ENCODE assay signal across 33 mouse cellular contexts in genomic region chr1:93082121-93082520, GRCm38 (mm10). TPM values are rescaled to one million over a fixed set of nuclear protein-coding genes. Genes with fewer than 3 reads are reported as not detected.
A peak's percentile ranks its signal among the peaks of the same experiment; 100 is the strongest.
DNase-seq lines count a peak whose midpoint lies in the region; ATAC-seq lines count a peak whose summit lies in the region.
"Had no signal": no experiment of that assay in that cellular context is flagged by ENCODE, and none has a peak within 500 bp of the region (broad histone marks: within the 10 kb centered on the region; RNA-seq: fewer than 3 reads in every experiment).

No protein-coding gene starts in this region.

- 80% methylated on average over 8 of the region's 8 CpGs for WGBS in forebrain, embryonic 12.5 days
- 81% methylated on average over 8 of the region's 8 CpGs for WGBS in forebrain, embryonic 11.5 days
- 49% methylated on average over 8 of the region's 8 CpGs for WGBS in kidney, embryonic 15.5 days

- no peaks in the 10 kb centered on the region for H3K27me3 ChIP-seq in forebrain, embryonic 12.5 days
- H3K27me3 ChIP-seq in forebrain, embryonic 11.5 days (ENCODE audit: control insufficient read depth, insufficient read depth, low read length) = no peaks in the 10 kb centered on the region
- no peaks in the 10 kb centered on the region for H3K27me3 ChIP-seq in kidney, embryonic 15.5 days
- H3K27me3 ChIP-seq: embryonic facial prominence, embryonic 12.5 days; embryonic facial prominence, embryonic 15.5 days; heart, embryonic 12.5 days; heart, embryonic 15.5 days; hindbrain, embryonic 13.5 days; intestine, embryonic 15.5 days had no signal

- no peak for ATAC-seq in forebrain, embryonic 12.5 days (ENCODE audit: low FRiP score)
- ATAC-seq in forebrain, embryonic 11.5 days (replicated peaks; ENCODE audit: low FRiP score) = no peak
- peak; percentile 74 for ATAC-seq in kidney, embryonic 15.5 days (replicated peaks; ENCODE audit: low FRiP score)
- ATAC-seq: activated CD4-positive, CD25-positive, alpha-beta regulatory T cell, adult 4 months; CD4-positive, CD25-positive, alpha-beta regulatory T cell, adult 4 months; forebrain, postnatal 0 days; hindbrain, embryonic 16.5 days; intestine, embryonic 15.5 days had no signal

- no peak overlapping the region for H3K9ac ChIP-seq in forebrain, embryonic 12.5 days
- no peak overlapping the region for H3K9ac ChIP-seq in forebrain, embryonic 11.5 days (ENCODE audit: low read length)
- no peak overlapping the region for H3K9ac ChIP-seq in kidney, embryonic 15.5 days
- H3K9ac ChIP-seq: embryonic facial prominence, embryonic 12.5 days; embryonic facial prominence, embryonic 15.5 days; forebrain, postnatal 0 days; heart, embryonic 12.5 days; heart, embryonic 15.5 days; hindbrain, embryonic 13.5 days; intestine, embryonic 15.5 days had no signal

- peaks cover 44% of the 10 kb centered on the region for H3K36me3 ChIP-seq in forebrain, embryonic 12.5 days (replicated peaks)
- H3K36me3 ChIP-seq in forebrain, embryonic 11.5 days (ENCODE audit: control insufficient read depth, insufficient read depth, low read length) = no peaks in the 10 kb centered on the region; the same call in 1 of the 2 replicates
- H3K36me3 ChIP-seq in kidney, embryonic 15.5 days = no peaks in the 10 kb centered on the region
- H3K36me3 ChIP-seq: heart, embryonic 12.5 days; heart, embryonic 15.5 days; intestine, embryonic 15.5 days had no signal

- DNase-seq in forebrain, embryonic 11.5 days (ENCODE audit: low spot score) = no peak
- DNase-seq in kidney, postnatal 10 days = no peak
- DNase-seq in kidney, postnatal 4 days = peak; percentile 29 to 45
- DNase-seq in kidney, adult 18-20 months = no peak
- no peak for DNase-seq in frontal cortex, postnatal 10 days (ENCODE audit: low spot score in 2 of 2)
- DNase-seq: adrenal gland, adult 8-10 months; adrenal gland, postnatal 25 days; cerebellum, adult 11-12 months; cerebellum, adult 8-10 months; cerebellum, postnatal 10 days; cerebellum, postnatal 36 days; forebrain, postnatal 0 days; gastrocnemius, postnatal 25 days; heart, adult 18-20 months; heart, postnatal 10 days; heart, postnatal 36 days had no signal

- H3K9me3 ChIP-seq in forebrain, embryonic 12.5 days = no peaks in the 10 kb centered on the region
- H3K9me3 ChIP-seq in forebrain, embryonic 11.5 days (ENCODE audit: control insufficient read depth, low read length) = no peaks in the 10 kb centered on the region
- no peaks in the 10 kb centered on the region for H3K9me3 ChIP-seq in kidney, embryonic 15.5 days (replicated peaks)
- H3K9me3 ChIP-seq: embryonic facial prominence, embryonic 12.5 days; embryonic facial prominence, embryonic 15.5 days; heart, embryonic 12.5 days; heart, embryonic 15.5 days; hindbrain, embryonic 10.5 days; hindbrain, embryonic 13.5 days; intestine, embryonic 15.5 days had no signal

- peaks cover 41% of the 10 kb centered on the region for H3K4me1 ChIP-seq in forebrain, embryonic 12.5 days
- H3K4me1 ChIP-seq in forebrain, embryonic 11.5 days (replicated peaks; ENCODE audit: control insufficient read depth, insufficient read depth, low read length) = peaks cover 26% of the 10 kb centered on the region; the same call in 1 of the 2 replicates
- peaks cover 8% of the 10 kb centered on the region; the same call in 1 of the 2 replicates for H3K4me1 ChIP-seq in kidney, embryonic 15.5 days
- H3K4me1 ChIP-seq: intestine, embryonic 15.5 days had no signal

- H3K4me2 ChIP-seq in forebrain, embryonic 12.5 days = no peak overlapping the region
- H3K4me2 ChIP-seq in forebrain, embryonic 11.5 days (ENCODE audit: low read depth, low read length, severe bottlenecking) = no peak overlapping the region
- H3K4me2 ChIP-seq in kidney, embryonic 15.5 days = no peak overlapping the region
- H3K4me2 ChIP-seq: embryonic facial prominence, embryonic 12.5 days; embryonic facial prominence, embryonic 15.5 days; heart, embryonic 12.5 days; heart, embryonic 15.5 days; hindbrain, embryonic 13.5 days; intestine, embryonic 15.5 days had no signal

- H3K27ac ChIP-seq in forebrain, embryonic 12.5 days = 0 out of 2 replicates have a peak overlapping the region, but pooled peaks have one; percentile 8
- H3K27ac ChIP-seq in forebrain, embryonic 11.5 days (ENCODE audit: low read depth, low read length) = no peak overlapping the region
- no peak overlapping the region for H3K27ac ChIP-seq in kidney, embryonic 15.5 days
- H3K27ac ChIP-seq: embryonic facial prominence, embryonic 12.5 days; embryonic facial prominence, embryonic 15.5 days; heart, embryonic 15.5 days; hindbrain, embryonic 10.5 days; hindbrain, embryonic 13.5 days; intestine, embryonic 15.5 days had no signal

- no peak overlapping the region for H3K4me3 ChIP-seq in forebrain, embryonic 12.5 days (replicated peaks)
- no peak overlapping the region for H3K4me3 ChIP-seq in forebrain, embryonic 11.5 days (ENCODE audit: low read depth, low read length)
- H3K4me3 ChIP-seq in kidney, embryonic 15.5 days (replicated peaks) = no peak overlapping the region
- H3K4me3 ChIP-seq: embryonic facial prominence, embryonic 12.5 days; embryonic facial prominence, embryonic 15.5 days; heart, embryonic 12.5 days; heart, embryonic 15.5 days; hindbrain, embryonic 10.5 days; hindbrain, embryonic 13.5 days; intestine, embryonic 15.5 days had no signal

RNA-seq across cellular contexts. Expression of gene Kif1a, which starts 19.6 kb away (rescaled TPM):
- polyA plus RNA-seq in forebrain, embryonic 12.5 days (2016; fragmentation: Nextera tagmentation; extraction: Ambion mirVana) = 129 and 140 TPM in 2 replicates
- 79.7 and 86.0 TPM in 2 replicates for polyA plus RNA-seq in forebrain, embryonic 11.5 days (2014; fragmentation: Nextera tagmentation; extraction: Ambion mirVana)
- polyA plus RNA-seq in kidney, embryonic 15.5 days (2015; fragmentation: Nextera tagmentation; extraction: Ambion mirVana) = 7.0 and 10.0 TPM in 2 replicates
- polyA plus RNA-seq: activated CD4-positive, CD25-positive, alpha-beta regulatory T cell, adult 4 months; CD4-positive, CD25-positive, alpha-beta regulatory T cell, adult 4 months had no signal

RNA-seq across cellular contexts. Expression of gene Agxt, which starts 52.9 kb away (rescaled TPM):
- not detected in 2 replicates for polyA plus RNA-seq in forebrain, embryonic 12.5 days (2016; fragmentation: Nextera tagmentation; extraction: Ambion mirVana)
- not detected in 2 replicates for polyA plus RNA-seq in forebrain, embryonic 11.5 days (2014; fragmentation: Nextera tagmentation; extraction: Ambion mirVana)
- 0.38 TPM in 1 of 2 replicates, not detected in the other for polyA plus RNA-seq in kidney, embryonic 15.5 days (2015; fragmentation: Nextera tagmentation; extraction: Ambion mirVana)
- polyA plus RNA-seq: activated CD4-positive, CD25-positive, alpha-beta regulatory T cell, adult 4 months; brain, embryonic 14.5 days; C2C12; CD4-positive, CD25-positive, alpha-beta regulatory T cell, adult 4 months; cortical plate, adult 2 months; embryonic facial prominence, embryonic 12.5 days; forebrain, postnatal 0 days; frontal cortex, adult 2 months; gonadal fat pad, adult 2 months; heart, embryonic 12.5 days; heart, embryonic 15.5 days; hindbrain, embryonic 10.5 days; hindbrain, embryonic 13.5 days; hindbrain, embryonic 16.5 days had no signal

Comparison
In these comparisons a context has a peak if more than half of its experiments do, and no peak if none do; other contexts are left out.
1. DNase-seq: peak in kidney, postnatal 4 days (2 of 2); none in forebrain, embryonic 11.5 days (single experiment), kidney, postnatal 10 days (single experiment), kidney, adult 18-20 months (single experiment) and frontal cortex, postnatal 10 days (0 of 2).